Mouse (Mus musculus) ZHBTc4 (cell line): ENCODE results near the gene Sdad1.
A peak's percentile ranks its signal among the peaks of the same experiment; 100 is the strongest.

Experiments used
- DNase-seq: peaks from one replicate; pipeline ENCODE4 v3.0.0-alpha.2; 2011; ENCODE audit warnings: low read depth, low spot score

The Sdad1 gene

DNA sequence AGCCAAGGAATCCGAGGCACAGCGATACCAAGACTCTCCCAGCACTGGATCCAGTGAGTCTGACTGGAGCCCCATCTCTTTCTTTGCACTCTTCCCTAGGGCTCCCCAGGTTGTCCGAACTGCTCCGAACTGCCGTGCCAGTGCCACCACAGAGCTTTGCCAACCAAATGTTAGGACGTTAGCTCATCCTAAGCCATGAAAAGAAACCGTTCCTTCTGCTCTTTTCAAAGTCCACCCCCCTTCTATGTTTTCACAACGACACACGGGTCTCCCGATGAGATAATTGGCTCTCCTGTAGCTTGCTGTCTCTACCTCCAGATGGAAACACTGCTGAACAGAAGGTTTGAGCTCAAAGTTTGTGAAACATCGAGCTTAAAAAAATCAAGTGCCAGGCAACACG, 69.5 kb downstream of the Sdad1 start:
- DNase-seq, result no peak

DNA sequence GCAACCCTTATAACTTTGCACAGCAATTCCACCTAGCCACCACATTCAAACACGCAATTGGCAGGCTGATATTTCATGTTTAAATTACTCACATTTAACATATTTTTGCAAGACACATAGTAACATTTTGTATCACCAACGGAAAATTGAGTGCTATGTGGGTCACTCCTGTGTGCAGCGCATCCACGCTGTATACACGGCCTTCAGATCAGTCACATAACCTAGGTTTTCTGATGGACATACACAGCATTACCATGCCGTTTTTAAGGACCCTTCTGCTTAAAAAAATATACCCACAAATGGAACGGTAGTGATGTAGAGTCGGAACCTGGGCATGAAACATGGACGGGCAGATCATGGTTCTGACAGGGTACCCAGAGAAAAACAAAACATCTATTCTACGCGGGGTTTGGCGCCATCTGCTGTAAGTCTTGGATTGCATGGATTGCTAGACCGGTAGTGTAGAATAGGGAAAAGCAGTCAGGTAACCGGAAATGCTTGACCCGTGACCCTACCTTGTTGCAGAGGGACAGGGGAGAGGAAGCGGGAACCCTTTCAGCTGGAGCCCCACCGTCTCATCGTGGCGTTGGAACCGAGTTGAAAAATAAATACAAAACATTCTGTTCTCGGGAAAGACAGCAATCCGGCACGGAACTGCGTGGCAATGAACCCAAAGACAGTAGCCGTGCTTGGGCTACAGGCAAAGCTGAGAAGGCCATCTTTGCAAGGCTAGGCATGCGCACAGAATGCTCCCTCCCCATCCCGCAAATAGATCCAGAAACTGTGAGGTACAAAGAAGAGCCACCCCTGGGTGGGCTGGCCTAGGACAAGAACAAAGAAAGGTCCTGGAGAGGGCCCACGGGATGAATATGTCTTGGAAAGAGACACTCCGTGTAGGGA, 70.7 kb downstream of the Sdad1 start:
- DNase-seq, result peak; percentile 85

DNA sequence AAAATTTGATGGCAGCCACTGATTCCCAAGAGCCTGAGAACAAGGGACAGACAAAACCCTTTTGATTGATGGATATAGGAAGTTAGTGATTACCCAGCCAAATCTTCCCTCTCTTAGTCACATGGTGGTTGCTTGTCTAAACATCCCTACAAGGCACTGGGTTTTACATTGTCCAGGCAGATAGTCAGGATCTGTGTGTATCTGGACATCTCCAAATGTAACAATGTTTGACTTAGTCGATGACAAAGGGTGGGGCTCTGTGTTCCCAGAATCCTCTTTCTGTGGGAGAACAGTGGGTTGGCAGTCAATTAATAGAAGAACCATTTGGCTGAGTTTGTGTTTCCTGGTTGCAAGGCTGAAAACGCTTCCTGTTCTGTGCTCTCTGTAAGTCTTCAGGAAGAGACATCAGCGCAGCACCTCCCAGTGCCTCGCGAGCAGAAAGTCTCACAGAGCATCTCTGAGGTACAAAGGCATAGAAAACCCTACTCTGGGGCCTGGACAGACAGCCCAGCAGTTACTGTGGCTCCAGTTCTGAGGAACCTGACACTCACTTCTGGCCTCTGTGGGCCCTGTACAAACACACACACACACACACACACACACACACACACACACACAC, 75.2 kb downstream of the Sdad1 start:
- peak; percentile 19 for DNase-seq
